Mouse (Mus musculus): ENCODE results near the gene BC025920.
A peak's percentile ranks its signal among the peaks of the same experiment; 100 is the strongest.

Gene BC025920

DNA sequence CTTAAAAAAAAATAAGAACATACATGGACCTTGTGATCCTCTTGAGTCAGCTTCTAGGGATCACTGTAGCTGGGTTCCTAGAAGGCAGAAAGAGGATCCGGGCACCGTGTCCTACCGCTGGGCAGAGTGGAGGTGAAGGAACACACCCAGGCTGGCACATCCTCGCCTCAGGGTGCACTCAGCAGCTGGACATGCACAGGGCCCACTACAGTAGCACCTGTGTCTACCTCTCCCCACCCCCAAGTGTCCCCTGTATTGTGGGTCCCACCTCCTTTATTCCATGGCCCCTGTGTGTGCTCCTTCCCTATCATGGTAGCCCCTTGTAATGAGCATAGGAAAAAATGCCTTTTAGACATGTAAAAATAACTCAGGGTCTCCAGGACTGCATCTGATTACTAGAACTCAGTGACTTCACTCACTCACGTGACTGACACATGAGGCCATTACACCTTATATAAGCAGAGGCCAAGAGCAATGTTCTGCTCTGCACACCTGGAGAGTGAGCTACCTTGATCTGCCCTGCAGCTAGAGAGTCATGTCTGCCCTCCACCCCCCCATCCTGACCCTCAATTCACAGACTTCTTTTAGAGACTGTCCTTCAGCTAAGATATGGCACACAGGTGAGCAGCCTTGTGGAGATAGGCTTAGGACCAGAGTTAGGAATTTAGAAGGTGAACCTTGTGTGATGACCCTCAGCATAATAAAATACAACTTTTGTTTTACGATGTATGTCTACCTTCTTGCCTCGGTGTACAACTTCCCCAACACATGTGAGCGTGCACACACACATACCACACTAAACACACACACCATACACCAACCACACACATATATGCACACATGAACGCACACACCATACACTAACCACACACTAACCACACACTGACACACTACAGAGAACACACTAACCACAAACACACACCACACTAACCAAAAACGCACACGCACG, 1.8 kb upstream of the BC025920 start:
- DNase-seq, result peak in 1 of 2 experiments; percentile 4

DNA sequence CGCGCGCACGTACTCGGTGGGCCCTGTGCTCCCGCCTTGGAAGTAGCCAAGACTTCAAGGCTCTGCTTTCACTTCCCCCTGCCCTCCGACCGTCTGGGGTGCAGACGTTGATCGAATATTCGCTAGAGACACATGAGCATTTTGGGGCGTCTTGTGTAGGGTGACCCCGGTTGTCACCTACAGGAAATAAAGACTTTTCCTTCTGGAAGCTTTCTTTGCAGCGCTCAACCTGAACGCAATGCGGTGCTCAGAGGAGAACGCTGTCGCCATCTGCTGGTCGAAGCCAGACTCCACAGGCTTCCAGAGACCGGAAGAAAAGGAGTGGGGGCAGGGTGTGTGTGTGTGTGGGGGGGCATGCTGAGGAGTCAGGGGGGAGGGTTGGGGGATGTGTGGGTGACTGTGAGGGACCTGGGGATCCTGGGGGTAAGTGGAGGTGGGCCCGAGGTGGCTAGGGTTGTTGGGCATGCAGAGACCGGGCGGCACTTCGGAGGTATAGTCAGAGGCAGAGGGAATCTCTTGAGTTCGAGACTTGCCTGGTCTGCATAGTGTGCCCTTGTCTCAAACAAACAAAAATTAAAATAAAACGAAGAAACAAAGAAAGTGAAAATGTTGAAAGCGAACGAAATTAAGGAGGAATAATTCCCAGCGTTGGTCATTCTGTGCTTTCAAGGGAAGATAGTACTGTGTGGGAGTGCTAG, 953 bp upstream of the BC025920 start:
- peak; percentile 88 to 91 for DNase-seq

DNA sequence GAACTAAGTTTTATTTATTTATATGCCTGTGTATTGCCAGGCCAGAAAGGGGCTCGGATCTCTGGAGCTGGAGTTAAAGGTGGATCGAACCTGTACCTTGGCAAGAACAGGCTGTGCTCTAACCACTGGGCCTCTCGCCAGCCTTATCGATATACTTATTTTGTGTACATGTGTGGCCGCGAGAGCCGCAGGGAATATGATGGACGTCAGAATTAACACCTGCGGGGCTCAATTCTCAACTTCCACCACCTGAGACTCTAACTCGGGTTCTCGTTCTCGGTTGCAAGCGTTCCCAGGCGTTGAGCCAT, 450 bp upstream of the BC025920 start:
- DNase-seq, result no peak

DNA sequence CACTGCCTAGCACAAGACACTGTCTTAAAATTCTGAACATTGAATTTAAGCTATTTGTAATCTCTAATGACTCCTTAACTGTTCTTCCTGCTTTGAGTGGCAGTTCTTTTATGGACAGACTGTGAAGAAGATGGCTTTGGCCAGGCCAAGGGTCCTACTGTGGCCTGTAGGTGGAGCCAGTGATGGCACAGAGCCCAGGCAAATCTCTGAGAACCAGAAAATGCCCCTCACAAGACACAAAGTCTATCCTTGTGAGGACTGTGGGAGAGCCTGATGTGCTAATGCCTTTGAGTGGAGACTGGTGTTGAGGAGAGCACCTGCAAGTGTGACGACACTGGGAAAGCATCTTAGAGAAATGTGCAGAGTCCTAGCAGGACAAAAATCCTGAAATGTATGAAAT, 2.2 kb downstream of the BC025920 start:
- DNase-seq, result no peak

DNA sequence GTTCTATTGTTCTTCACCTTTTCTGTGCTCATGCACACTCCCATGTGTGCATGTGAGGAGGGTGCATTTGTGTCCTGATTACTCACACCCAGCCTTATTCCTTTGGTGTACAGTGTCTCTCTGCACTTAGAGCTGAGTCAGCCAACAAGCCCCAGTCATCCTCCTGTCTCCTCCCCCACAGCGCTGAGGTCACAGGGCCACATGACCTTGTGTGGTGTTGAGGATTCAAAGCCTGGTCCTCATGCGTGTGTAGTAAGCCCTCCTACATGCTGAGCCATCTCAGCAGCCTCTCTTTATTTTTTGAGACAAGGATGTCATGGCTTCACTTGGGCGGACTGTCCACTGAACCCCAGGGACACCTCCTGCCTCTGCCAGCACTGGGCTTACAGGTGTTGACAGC, 6.7 kb downstream of the BC025920 start:
- DNase-seq, result no peak

DNA sequence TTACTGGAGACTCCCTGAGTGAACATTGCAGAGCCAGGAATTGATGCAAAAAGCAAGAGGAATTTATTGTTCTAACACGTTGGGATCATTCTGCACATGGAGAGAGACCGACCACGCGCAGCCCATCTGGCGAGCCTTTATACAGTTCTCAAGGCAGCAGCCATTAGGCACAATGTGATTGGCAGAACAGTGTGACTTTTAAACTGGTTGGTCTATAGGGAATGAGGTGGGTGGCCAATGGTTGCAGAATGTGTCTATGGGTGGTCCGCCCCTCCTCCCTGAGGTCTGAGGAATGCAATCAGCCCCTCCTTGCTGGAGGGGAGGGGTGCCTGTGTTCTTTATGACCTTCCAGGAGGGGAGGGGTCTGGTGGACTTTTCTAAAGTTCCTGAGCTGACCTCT, 9.4 kb downstream of the BC025920 start:
- no peak for DNase-seq

DNA sequence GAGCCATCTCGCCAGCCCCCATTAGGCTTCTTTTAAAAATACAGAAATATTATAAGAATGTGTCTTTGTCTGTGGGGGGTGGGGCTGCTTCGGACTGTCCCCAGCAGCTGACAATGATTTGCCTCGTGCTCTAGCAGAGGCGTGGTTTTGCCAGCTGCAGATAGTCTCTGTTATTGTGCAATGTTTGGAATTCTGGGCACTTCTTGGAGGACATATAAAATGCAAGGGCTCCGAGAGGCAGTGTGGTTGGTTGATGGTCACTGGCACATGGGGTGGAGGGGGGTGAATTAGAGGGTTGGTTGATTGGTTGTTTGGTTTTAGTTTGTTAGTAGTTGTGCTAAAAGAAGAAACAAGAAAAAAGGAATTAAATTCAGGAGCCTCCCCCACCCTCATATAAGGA, 13.9 kb downstream of the BC025920 start:
- no peak for DNase-seq

DNA sequence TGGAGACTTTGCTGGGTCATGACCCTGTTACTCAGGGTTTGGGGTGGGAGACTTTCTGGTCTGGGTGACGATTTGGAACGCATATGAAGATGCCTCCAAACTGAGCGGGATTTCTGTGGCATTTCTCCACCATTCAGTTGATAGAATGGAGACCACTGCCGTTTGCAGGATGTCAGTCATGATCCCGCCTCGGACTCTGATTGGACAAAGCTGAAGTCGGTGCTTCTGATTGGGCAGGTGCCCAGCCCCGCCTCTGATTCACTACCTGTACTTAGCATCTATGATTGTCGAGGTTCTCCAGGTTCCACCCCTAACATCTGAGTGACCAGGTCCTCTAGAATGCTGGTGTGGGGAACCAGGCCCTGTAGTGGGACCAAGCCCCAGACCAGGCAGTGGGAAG, 14.7 kb downstream of the BC025920 start:
- no peak for DNase-seq

DNA sequence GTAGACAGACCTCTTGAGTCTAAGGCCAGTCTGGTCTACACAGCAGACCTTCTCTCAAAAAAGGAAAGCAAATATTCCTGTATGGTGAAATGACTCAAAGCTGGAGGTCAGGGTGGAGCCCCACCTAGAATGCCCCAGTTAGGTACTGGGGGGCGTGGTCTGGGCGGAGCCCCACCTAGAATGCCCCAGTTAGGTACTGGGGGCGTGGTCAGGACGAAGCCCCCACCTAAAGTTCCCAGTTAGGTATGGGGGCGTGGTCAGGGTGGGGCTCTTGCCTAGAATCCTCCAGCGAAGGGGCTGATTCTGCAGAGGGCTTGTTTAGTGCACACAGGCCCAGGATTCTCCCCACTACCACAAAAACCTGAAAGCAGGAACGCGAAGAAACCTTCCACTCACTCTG, 17.4 kb downstream of the BC025920 start:
- DNase-seq, result no peak

DNA sequence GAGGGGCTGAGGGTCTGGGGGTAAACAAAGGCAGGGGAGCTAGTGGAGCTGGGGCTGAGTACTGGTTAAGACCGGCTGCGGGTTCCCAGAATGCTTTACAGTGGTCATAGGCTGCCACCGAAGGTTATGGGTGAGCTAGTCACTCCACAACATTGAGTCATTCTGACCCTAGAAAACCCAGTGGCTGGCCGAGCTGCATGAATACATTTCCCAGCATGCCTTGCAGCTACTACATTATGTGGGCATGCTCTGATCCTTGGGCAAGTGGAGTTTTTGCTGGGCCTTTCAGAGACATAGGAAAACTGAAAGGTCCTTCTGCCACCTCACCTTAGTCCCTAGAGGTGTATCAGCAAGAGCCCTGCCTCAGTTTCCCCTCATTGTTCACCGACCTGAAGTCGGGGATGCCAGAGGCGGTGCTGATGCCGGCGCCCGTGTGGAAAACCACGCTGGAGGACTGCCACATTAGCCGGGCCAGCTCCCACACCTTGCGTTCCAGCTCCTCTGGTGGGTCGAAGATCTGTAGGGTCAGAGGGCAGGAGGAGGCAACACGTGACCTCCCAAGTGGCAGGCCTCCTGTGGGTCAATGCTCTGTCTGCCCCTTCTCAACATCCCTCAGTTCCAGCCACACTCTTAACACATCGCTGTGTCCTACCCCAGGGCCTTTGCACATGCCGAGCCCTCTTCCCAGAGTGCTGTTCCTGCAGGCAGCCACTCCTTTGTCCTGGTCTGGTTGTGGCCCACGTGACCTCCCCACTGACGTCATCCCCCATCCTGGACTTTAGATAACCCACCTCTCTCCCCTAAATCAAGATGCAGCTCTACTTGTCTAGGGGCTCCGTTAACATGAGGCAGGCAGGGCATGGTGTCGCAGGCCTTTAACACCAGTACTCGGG, 20.3 kb downstream of the BC025920 start:
- peak in 1 of 2 experiments; percentile 29 for DNase-seq

DNA sequence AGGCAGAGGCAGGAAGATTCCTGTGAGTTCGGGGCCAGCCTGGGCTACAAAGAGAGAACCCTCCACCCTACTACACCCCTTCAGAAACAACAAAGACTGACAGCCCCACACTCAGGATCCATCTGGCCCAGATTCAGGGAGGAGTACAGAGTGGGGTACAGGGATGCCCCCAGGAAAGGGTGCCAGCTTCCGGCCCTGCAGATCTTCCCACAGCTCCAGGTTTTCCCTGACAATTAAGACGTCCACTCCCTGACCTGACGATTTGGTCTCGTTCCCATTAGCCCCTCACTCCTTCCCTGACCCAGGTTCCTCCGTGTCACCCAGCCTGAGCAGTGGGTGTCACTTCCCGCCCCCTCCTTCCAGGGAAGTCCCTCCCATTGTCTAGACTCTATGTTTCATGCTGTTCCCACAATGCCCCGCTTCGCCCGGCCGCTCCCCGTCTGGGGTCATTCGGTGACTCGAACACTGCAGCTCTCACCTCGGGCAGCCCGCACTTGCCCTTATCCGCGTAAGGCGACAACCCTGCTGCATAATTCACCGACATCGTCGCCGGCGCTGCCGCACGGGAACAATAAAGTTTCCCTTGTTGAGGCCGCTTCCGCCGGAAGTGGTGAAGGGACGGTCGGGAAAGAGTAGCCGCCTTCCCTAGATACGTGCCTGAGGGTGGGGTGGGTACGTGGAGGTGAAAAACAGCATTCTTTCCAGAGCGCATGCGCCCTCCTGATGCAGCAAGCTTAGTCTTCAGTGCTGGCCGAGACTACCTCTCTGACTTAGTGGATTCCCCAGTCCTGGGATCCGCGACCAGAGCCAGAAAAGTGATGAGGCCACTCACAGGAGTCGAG, 21.1 kb downstream of the BC025920 start, which contains the start of gene Sirt6:
TSS of gene Sirt6 (minus strand) at position 804 of the 842 bp plus-strand sequence.
- peak; percentile 93 to 95 for DNase-seq

DNA sequence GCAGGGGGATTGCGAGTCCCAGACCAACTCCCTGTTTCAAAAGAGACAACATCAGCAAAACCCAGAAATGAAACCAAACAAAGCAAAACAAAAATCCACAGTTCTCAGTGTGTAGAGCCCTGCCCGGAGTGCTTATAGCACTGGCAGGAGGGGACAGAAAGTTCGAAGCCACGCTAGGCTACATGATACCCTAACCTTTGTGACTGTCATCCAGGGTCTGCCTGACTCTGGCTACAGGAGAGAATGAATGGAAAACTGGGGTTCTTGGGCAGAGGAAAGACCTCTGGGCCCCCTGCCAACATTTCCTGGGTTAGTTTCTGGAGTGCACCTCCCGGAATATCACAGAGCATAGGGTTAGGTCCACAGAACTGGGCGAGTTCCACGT, 21.8 kb downstream of the BC025920 start:
- peak in 1 of 2 experiments; percentile 41 for DNase-seq

DNA sequence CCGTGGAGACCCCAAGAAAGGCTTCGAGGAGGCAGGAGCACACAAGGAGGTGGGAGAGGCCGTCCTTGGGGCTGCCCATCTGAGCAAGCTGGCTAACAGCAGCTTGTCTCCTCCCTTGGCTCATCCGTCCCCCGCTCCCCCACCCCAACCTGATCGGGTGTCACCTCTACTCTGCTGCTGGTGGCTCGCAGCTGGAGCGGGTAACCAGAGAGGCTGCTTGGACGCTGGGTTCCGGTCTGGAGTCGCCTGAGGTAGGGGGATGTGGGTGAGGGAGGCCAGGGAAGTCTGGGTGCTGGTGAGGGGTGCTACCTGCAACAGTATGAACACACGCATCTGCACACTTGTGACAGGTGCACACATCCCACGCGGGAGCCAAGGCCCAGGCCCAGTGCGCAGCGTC, 22.3 kb downstream of the BC025920 start, which contains the start of gene Ankrd24:
TSS of gene Ankrd24 (plus strand) at position 151 of the 400 bp plus-strand sequence.
- no peak for DNase-seq

DNA sequence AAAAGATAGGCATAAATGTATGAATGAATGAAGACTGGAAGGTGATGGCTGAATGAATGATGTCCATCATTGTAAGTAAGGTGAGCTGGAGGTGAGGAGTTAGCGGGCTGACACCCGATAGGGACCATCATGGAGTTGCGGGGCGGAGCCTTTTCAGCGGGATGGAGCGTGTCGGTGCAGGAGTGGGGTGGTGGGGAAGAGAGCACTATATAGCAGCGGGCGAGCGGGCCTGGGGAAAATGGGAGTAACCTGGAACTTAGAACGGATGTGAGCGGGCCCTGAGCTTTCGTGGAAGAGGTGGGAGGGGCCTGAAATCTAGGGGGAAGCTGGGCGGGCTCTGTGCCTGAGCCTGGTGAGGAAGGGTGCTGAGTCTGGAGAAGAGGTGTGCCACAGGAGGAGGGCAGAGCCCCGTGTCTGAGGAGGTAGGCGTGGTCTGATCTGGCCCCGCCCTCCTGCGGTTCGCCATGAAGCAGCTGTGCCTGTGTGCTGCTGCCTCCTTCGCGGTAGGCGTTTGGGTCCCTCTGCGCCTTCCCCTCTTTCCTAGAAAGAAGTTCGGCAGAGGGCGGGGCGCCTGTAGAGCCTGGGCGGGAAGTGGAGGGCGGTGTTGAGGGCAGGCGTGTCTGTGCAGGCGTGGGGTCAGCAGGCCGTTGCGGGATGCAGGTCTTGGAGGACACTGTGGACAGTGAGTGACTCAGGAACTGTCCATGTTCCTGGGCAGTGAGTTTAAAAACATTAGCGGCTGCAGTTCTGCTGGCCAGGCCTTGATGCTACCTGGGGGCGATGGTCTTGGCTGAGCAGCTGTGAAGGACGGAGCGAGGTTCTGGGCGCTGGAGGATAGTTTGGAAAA, 27.4 kb downstream of the BC025920 start:
- peak; percentile 90 to 93 for DNase-seq

DNA sequence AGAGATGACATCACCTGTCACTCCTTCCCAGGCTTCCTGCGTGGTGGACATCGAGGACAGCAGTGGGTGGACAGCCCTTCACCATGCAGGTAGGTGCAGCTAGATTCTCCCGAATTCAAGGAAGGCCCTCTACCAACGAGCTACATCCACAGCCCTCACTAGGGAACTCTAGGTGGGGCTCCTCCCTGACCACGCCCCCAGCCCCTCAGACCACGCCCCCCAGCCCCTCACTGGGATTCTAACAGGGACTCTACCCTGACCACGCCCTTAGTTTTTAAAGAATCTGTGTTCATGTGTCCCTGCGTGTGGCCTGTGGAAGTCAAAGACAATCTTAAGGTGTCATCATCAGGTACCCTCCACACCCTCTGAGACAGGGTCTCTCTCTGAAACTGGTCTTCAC, 30.3 kb downstream of the BC025920 start:
- no peak for DNase-seq

DNA sequence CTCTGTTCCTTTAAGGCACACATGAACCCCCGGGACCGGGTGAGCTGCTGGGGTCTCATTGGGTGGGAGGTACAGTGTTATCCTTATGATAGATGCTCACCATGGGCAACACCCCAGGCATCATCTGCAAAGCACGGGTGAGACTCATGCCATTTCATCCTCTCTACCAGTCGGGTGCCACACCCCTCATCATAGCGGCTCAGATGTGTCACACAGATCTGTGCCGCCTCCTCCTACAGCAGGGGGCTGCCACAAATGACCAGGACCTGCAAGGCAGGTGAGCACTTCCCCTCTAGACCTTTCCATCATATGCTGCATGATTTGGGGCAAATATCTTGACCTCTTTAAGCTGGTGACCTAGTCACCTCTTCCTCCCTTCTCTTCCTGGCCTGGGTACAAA, 32.0 kb downstream of the BC025920 start:
- no peak for DNase-seq

DNA sequence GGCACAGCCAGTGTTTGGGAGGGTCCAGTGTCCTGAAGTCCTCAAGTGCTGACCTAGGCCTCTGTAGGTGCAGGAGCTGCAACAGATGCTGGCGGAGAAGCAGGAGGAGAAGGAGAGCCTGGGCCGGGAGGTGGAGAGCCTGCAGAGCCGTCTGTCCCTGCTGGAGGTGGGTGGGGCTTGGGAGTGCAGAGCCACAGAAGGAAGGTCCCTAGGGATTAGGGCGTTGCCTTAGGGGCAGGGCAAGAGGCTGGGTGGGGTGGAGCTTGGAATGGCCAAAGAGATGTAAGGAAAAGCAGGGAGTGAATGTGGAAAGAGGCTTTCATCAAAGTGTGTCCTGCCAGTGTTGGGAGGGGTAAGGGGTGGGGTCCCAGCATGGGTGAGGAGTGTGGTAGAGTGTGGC, 34.8 kb downstream of the BC025920 start:
- peak; percentile 14 to 42 for DNase-seq

DNA sequence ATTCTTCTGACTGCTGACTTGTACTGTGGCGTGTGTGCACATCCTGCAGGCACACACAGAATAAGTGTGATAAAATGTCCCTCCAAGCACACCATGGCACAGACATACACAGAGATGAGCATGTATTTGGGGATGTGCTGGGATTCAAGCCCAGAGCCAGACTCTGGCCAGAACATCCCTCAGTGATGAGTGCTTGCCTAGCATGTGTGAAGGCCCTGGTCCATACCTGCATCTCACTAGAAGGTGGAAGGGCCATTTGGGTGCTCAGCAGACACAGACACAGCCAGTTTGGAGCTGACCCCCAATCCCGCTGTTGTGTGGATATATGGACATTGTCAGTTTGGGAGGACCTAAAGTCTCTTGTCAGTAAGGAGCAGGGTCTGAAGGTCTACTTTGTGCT, 35.5 kb downstream of the BC025920 start:
- DNase-seq, result no peak

DNA sequence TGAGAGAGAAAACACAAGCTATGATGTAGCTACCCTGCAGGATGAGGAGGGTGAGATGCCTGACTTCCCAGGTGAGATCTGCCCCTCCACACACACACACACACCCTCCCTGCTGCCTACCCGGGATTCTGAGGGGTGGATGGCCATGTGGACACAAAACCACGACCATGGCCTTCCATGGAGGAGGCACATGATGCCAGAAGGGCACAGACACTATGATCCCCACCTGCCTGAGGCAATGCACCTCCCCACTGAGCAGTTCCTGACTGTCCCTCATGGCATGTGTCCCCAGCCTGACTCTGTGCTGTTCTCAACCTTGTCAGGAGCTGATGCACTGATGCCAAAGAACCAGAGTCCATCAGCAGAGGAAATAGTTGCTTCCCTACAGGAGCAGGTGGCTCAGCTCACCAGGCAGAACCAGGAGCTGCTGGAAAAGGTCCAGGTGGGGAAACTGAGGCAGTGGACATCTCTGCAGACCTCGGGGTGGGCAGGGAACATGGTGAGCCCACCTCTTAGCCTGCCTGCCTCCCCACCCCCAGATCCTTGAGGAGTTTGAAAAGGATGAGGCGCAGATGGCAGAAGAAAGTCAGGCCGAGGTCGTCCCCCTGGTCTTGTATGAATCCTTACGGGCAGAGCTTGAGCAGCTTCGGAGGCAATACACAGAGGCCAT, 36.0 kb downstream of the BC025920 start:
- no peak for DNase-seq

DNA sequence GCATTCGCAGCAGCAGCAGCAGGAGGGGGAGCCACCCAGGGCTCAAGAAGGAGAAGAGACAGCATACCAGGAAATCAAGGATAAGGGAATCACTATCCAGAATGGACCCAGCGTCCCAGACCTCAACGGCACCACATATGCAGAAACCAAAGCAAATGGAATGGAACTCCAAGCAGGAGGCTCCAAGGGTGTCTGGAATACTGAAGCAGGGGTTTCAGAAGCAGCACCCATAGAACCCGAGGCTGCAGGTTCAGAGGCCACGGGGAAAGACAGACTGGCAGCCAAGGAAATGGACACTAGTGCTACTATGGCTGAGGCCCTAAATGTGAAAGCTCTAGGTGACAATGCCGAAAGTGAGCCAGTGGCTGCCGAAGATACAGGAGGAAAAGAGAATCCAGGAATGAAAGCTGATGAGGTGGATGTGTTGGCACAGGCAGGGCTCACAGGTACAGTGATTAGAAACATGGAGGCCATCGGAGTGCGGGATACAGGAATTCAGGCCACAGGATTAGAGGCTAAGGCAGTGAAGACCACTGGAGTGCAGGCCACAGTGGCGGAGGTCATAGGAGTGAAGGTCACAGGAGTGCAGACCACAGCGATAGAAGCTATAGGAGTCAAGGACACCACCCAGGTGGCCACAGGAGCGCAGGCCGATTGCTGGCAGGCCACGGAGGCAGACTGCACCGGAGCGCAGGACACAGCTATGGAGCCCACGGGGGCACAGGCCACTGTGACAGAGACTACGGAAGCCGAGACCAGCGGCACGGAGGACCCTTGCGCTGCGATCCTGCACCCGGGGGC, 36.8 kb downstream of the BC025920 start:
- DNase-seq, result no peak

Measured in lung, postnatal 4 days (tissue).